Mouse (Mus musculus) heart, adult 2 months (tissue): ENCODE results near the gene Uck1.

Experiments used
- EP300 ChIP-seq: fragments of 200-500 bp; IDR thresholded peaks from 2 replicates; pipeline ENCODE4 v1.6.1; 2011; ENCODE audit warnings: low read depth, low read length, control low read depth; ENCODE audit not compliant: insufficient read depth
- POLR2A ChIP-seq: fragments of 200-500 bp; IDR thresholded peaks from 2 replicates; pipeline ENCODE4 v1.6.1; 2011; ENCODE audit warnings: mild to moderate bottlenecking, low read depth, low read length, control low read depth; ENCODE audit not compliant: insufficient read depth

DNA sequence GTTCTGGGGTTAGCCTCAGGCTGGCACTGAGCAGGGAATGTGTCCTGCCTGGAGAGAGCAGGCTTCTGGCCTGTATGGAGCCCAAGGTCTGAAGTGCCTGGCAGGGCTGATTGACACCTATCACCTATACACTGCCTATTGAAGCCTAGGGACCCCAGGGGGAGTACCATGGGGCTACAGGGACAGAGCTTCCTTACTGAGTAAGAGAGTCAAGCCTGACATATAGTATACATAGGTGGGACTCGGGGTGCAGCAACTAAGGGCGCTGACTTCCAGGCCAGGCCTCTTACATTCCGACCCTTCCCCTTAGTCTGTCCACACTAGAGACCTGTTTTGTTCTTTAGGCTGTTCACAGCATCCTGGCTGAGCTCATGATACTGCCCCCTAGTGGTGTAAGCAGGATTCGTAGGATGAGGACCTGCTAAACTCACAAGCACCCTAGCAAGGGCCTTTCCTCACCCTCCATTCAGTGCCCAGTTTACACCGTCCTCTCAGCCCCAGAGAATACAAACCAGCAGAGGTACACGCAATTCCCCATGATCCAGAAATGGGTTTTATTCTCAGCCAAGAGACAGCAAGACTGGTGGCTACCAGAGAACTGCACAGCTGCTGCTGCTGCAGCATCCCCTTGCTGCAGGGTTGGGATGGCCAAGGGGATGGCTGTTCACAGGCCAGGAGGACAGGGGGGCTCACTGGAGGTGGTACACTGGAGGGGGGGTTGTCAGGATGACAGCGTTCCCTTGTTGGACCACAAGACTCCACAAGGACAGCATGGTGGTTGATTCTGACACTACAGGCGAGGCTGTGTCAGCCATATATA lies 48.2 kb upstream of the Uck1 start:
- TF ChIP-seq EP300 (no peak), POLR2A (no peak)
